Mouse (Mus musculus) kidney, adult 2 months (tissue): ENCODE data around the gene 5031439G07Rik.

Experiments used
- CTCF ChIP-seq: fragments of 200-500 bp; conservative IDR thresholded peaks from 2 replicates; pipeline ENCODE4 v1.5.1; 2011; ENCODE audit warnings: low read depth, mild to moderate bottlenecking, control low read depth, low read length, moderate library complexity, mixed read lengths; ENCODE audit not compliant: insufficient read depth, insufficient read length
- POLR2A ChIP-seq: fragments of 200-500 bp; IDR thresholded peaks from one replicate; pipeline ENCODE4 v1.6.1; 2011; ENCODE audit warnings: low read depth, low read length, control low read depth

DNA sequence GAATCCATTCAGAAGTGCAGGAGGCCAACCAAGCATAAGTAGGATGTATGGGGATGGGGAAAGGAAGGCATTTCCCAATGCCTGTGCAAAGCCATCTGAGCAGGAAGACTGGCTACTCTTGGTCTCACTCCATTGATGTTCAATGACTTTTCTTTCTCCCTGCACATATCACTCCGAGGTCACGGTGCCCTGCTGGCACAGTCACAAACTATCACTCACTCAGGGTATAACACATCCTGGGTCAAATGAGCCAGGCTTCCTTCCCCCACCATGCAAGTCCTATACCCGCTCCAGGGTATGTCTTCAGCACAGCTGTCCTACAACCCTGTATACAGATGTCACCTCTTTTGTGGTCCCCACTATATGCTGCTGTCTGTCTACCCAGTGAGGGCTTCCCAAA, 30.0 kb downstream of the 5031439G07Rik start:
- TF ChIP-seq POLR2A (no peak), CTCF (no peak)
